Mouse (Mus musculus): ENCODE measurements around the gene Tet1. TPM values are rescaled to one million over a fixed set of nuclear protein-coding genes. Genes with fewer than 3 reads are reported as not detected.

Tet1 gene
- total and polyA plus RNA-seq, 3 experiments: 0.08 TPM; not detected in 1

DNA sequence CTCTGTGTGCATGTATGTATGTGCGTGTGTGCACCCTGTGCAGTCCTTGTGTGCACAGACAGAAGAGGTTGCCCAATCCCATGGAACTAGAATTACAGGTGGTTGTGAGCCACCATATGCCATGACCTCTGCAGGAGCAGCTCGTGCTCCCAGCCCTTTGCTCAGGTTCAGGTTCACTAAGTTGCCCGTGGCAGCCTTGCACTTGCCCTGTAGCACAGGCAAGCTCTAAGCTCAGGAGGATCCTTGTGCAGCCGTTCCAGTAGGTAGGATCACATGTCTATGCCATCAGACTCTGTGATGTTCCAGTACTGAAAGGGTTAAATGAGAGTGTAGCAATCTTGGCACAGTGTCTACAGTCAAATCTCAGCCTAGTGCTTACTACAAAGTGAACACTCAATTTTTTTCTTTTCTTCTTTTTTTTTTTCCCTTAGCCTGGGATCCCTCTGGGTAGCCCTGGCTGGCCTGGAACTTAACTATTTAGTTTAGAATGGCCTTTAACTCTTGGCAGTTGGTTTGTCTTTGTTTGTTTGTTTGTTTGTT, 15.4 kb upstream of the Tet1 start:
- TF ChIP-seq MXI1 (IDR thresholded peaks at IDR 0.05; ENCODE audit: low read depth, low read length) (no peak), ZMIZ1 (IDR thresholded peaks at IDR 0.05; ENCODE audit: low read depth, low read length) (no peak), MAZ (IDR thresholded peaks at IDR 0.05; ENCODE audit: low read depth, low read length) (no peak), KAT2A (conservative IDR thresholded peaks at IDR 0.05; ENCODE audit: low read depth, low read length) (no peak)
- no peak overlapping the region for H3K4me3 ChIP-seq (ENCODE audit: control insufficient read depth in 1 of 2, insufficient read depth in 1 of 2, low read depth in 2 of 2, low read length in 2 of 2)
- H3K9ac ChIP-seq (ENCODE audit: control insufficient read depth, low read depth, low read length, poor library complexity, severe bottlenecking): no peak overlapping the region
- peaks cover 7% of the 10 kb centered on the region for H3K79me2 ChIP-seq (ENCODE audit: control insufficient read depth, insufficient read depth, low read length, poor library complexity)
- H3K4me1 ChIP-seq (ENCODE audit: control insufficient read depth in 1 of 2, insufficient read depth in 2 of 2, low read length in 2 of 2): peaks cover 0 to 8% of the 10 kb centered on the region in 2 experiments; a peak in 3 of 4 replicates
- peaks cover 0 to 3% of the 10 kb centered on the region in 2 experiments; a peak in 1 of 4 replicates for H3K36me3 ChIP-seq (ENCODE audit: control insufficient read depth in 1 of 2, insufficient read depth in 2 of 2, low read length in 2 of 2)
- DNase-seq (ENCODE audit: low read depth, low spot score): no peak
- H3K9me3 ChIP-seq (replicated peaks; ENCODE audit: insufficient read depth, low read length): no peaks in the 10 kb centered on the region
- H3K27ac ChIP-seq (ENCODE audit: control insufficient read depth, low read depth, low read length): no peak overlapping the region
- no peaks in the 10 kb centered on the region for H3K27me3 ChIP-seq (ENCODE audit: control insufficient read depth in 1 of 2, insufficient read depth in 2 of 2, low read length in 2 of 2)

DNA sequence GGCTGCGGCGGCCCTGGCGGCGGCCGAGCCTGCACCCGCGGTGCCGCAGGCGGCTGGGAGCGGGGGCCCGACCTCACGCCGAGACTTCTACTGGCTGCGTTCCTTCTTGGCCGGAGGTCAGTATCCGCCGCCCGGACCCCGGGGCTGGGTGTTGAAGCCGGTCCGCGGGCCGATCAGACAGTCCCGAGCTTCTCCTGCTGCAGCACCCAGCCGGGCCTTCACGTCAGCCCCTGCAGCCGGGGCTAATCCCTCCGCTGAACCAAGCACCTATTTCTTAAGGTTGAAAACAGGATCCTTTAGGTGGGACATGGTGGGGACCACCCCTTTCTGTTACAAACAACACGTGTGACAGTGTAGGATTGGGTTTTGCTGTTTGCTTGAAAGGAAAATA, 12.0 kb upstream of the Tet1 start:
- H3K27ac ChIP-seq (ENCODE audit: control insufficient read depth, low read depth, low read length): no peak overlapping the region
- no peak for TF ChIP-seq MAX (IDR thresholded peaks at IDR 0.05; ENCODE audit: low read length)
- no peak for TF ChIP-seq USF2 (IDR thresholded peaks at IDR 0.05; ENCODE audit: borderline replicate concordance in 1 of 2, insufficient read depth in 1 of 2, low read depth in 1 of 2, low read length in 2 of 2)
- no peak for TF ChIP-seq ETS1 (IDR thresholded peaks at IDR 0.05; ENCODE audit: low read depth, low read length)
- no peak for TF ChIP-seq ZC3H11A (IDR thresholded peaks at IDR 0.05; ENCODE audit: low read depth, low read length)
- no peak for TF ChIP-seq HCFC1 (IDR thresholded peaks at IDR 0.05; ENCODE audit: low read depth, low read length)
- TF ChIP-seq RAD21 (IDR thresholded peaks at IDR 0.05; ENCODE audit: low read depth, low read length): no peak

DNA sequence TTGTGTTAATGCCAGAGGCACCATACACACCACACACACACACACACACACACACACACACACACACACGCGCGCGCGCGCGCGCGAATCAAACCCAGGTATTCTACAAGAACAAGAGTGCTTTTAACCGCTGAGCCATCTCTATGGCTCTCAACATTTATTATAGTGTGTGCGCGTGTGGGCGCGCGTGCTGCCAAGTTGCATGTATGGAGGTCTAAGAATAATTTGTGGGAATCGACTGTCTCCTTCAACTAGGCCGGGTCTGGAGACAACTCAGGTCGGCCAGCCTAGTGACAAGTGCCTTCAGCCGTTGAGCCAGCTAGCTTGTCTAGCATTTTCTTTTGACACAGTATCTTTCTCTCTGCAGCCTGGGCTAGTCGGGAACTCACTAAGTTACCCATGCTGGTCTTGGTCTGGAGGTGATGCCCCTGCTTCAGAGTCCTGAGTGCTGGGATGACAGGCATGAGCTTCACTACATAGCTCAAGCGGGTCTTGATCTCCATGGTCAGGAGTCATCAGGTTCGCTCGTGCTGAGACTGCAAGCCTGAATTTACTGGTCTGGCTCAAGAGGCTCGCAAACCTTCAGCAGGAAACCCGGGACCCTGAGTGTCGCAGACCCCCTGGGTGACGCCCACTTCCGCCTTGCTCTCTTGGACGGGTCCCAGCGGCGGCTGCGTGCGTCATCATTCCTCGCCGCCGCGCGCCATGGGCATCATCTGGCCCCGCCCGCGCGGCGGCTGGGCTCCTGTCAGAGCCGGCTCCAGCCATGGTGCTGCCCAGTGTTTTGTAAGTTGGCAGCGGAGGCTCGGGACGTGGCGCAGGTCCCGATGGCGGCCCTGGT, 11.3 kb upstream of the Tet1 start, which contains the start of gene Slc25a16:
Gene Slc25a16 (plus strand): TSS at position 709 of the 841 bp plus-strand sequence.
- peak; percentile 92 for DNase-seq (ENCODE audit: low read depth, low spot score)
- Histone ChIP-seq H3K36me3 (ENCODE audit: control insufficient read depth in 1 of 2, insufficient read depth in 2 of 2, low read length in 2 of 2) (peaks cover 0 to 5% of the 10 kb centered on the region in 2 experiments; a peak in 1 of 4 replicates), H3K4me1 (ENCODE audit: control insufficient read depth in 1 of 2, insufficient read depth in 2 of 2, low read length in 2 of 2) (peaks cover 0 to 11% of the 10 kb centered on the region in 2 experiments; a peak in 3 of 4 replicates), H3K79me2 (ENCODE audit: control insufficient read depth, insufficient read depth, low read length, poor library complexity) (peaks cover 7% of the 10 kb centered on the region), H3K4me3 (ENCODE audit: control insufficient read depth in 1 of 2, insufficient read depth in 1 of 2, low read depth in 2 of 2, low read length in 2 of 2) (peak within 1 kb of the TSS; percentile 89 to 90), H3K9ac (ENCODE audit: control insufficient read depth, low read depth, low read length, poor library complexity, severe bottlenecking) (peak within 1 kb of the TSS; percentile 82), H3K27me3 (ENCODE audit: control insufficient read depth in 1 of 2, insufficient read depth in 2 of 2, low read length in 2 of 2) (no peaks in the 10 kb centered on the region), H3K9me3 (replicated peaks; ENCODE audit: insufficient read depth, low read length) (no peaks in the 10 kb centered on the region), H3K27ac (ENCODE audit: control insufficient read depth, low read depth, low read length) (peak within 1 kb of the TSS; percentile 54)
- TF ChIP-seq E2F4 (IDR thresholded peaks at IDR 0.05; ENCODE audit: borderline replicate concordance, low read depth, low read length): peak; percentile 73; the same call in 1 of the 2 replicates
- TF ChIP-seq USF2 (IDR thresholded peaks at IDR 0.05; ENCODE audit: borderline replicate concordance in 1 of 2, insufficient read depth in 1 of 2, low read depth in 1 of 2, low read length in 2 of 2): no peak
- peak; percentile 95 for TF ChIP-seq SIN3A (IDR thresholded peaks at IDR 0.05; ENCODE audit: low read length)
- TF ChIP-seq TBP (IDR thresholded peaks at IDR 0.05; ENCODE audit: low read depth, low read length): peak; percentile 68; the same call in 1 of the 2 replicates
- TF ChIP-seq MAZ (IDR thresholded peaks at IDR 0.05; ENCODE audit: low read depth, low read length): peak; percentile 81; the same call in 1 of the 2 replicates
- peak; percentile 65 for TF ChIP-seq NELFE (IDR thresholded peaks at IDR 0.05; ENCODE audit: low read depth, low read length)
- TF ChIP-seq HCFC1 (IDR thresholded peaks at IDR 0.05; ENCODE audit: low read depth, low read length): peak; percentile 89
- no peak for TF ChIP-seq POLR2AphosphoS5 (IDR thresholded peaks at IDR 0.05; ENCODE audit: borderline replicate concordance, low read depth, low read length)
- TF ChIP-seq POLR2A (IDR thresholded peaks at IDR 0.05; ENCODE audit: control insufficient read depth in 1 of 2, insufficient read depth in 1 of 2, low read depth in 1 of 2, low read length in 2 of 2, poor library complexity in 1 of 2): peak; percentile 47 to 83; a peak in 3 of 4 replicates
- TF ChIP-seq ELF1 (IDR thresholded peaks at IDR 0.05; ENCODE audit: low read depth, low read length): peak; percentile 96
- TF ChIP-seq CHD1 (IDR thresholded peaks at IDR 0.05; ENCODE audit: low read depth, low read length): no peak
- no peak for TF ChIP-seq SMC3 (IDR thresholded peaks at IDR 0.05; ENCODE audit: low read depth, low read length)
- no peak for TF ChIP-seq MEF2A (IDR thresholded peaks at IDR 0.05; ENCODE audit: extremely low read depth, insufficient replicate concordance, low read depth, low read length, poor library complexity, severe bottlenecking)
- TF ChIP-seq EP300 (IDR thresholded peaks at IDR 0.05; ENCODE audit: low read depth in 1 of 2, low read length in 2 of 2): 0 out of 4 replicates have a peak, but pooled peaks of 1 of the 2 experiments have one; percentile 18
- no peak for TF ChIP-seq BHLHE40 (IDR thresholded peaks at IDR 0.05; ENCODE audit: borderline replicate concordance, low read depth, low read length)

More for the DNA sequence above, 12.0 kb upstream of the Tet1 start:
- H3K27me3 ChIP-seq (ENCODE audit: control insufficient read depth in 1 of 2, insufficient read depth in 2 of 2, low read length in 2 of 2): no peaks in the 10 kb centered on the region
- H3K4me3 ChIP-seq (ENCODE audit: control insufficient read depth in 1 of 2, insufficient read depth in 1 of 2, low read depth in 2 of 2, low read length in 2 of 2): peak overlapping the region; percentile 89 to 90
- peaks cover 0 to 5% of the 10 kb centered on the region in 2 experiments; a peak in 1 of 4 replicates for H3K36me3 ChIP-seq (ENCODE audit: control insufficient read depth in 1 of 2, insufficient read depth in 2 of 2, low read length in 2 of 2)
- no peaks in the 10 kb centered on the region for H3K9me3 ChIP-seq (replicated peaks; ENCODE audit: insufficient read depth, low read length)
- H3K4me1 ChIP-seq (ENCODE audit: control insufficient read depth in 1 of 2, insufficient read depth in 2 of 2, low read length in 2 of 2): peaks cover 0 to 11% of the 10 kb centered on the region in 2 experiments; a peak in 3 of 4 replicates
- peak; percentile 48 for DNase-seq (ENCODE audit: low read depth, low spot score)
- peaks cover 7% of the 10 kb centered on the region for H3K79me2 ChIP-seq (ENCODE audit: control insufficient read depth, insufficient read depth, low read length, poor library complexity)
- H3K9ac ChIP-seq (ENCODE audit: control insufficient read depth, low read depth, low read length, poor library complexity, severe bottlenecking): peak overlapping the region; percentile 82
